Mouse (Mus musculus) right cerebral cortex, postnatal 14 days (tissue): ENCODE measurements around the gene Socs2.
"Not testable (repeated sequence)": the region's sequence is repeated elsewhere in the genome, so short reads cannot be mapped to it uniquely, and the experiment has no call there.

Experiments used
- DNase-seq: peaks from one replicate; pipeline ENCODE4 v3.0.0; 2022

The Socs2 gene

GRCm38 (mm10) chr10:95389805-95390204, 27.2 kb downstream of the Socs2 start:
- not testable (repeated sequence) for DNase-seq

- DNase-seq, result no peak
These were observed 28.0 kb downstream of the Socs2 start for GRCm38 (mm10) chr10:95388821-95389477.

- no peak for DNase-seq
These were observed 30.5 kb downstream of the Socs2 start for GRCm38 (mm10) chr10:95386527-95386926.

DNA sequence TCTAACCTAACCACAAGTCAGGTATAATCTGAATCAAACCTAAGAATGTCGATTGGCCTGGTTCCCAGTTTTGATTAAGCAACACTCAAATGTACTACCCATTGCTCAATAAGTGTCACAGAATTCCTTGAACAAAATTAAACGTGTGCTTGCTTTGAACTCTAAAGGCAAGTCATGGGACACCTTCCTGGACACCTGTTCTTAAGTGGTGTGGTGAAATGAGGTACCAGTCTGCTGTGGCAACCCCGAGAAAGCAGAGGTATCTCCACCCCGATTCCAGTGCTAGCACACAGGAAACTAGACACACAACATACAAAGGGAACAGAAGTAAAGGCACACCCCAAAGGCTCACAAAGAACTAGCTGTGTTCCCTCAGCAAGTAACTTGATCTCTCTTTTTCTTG, 31.2 kb downstream of the Socs2 start:
- no peak for DNase-seq

- DNase-seq, result no peak
These were observed 31.9 kb downstream of the Socs2 start for GRCm38 (mm10) chr10:95385081-95385480.

DNA sequence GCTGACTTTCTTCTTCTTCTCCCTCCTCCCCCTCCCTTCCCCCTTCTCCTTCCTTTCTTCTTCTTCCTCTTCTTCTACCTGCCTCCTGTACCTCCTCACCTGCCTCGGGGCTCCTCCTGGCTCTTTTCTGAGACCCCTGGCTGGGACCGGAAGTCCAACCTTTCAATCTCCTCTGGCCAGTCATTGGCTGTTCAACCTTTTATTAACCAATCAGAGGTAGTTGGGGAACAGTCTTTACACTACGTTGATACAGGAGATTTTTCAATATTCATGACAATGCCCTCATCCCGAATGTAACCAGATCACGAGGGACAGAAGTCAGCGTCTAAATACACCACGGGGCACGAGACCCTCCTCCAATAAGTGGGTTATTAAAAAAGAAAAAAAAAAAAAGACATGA, 32.5 kb downstream of the Socs2 start:
- no peak for DNase-seq

GRCm38 (mm10) chr10:95373340-95373739, 43.6 kb downstream of the Socs2 start:
- DNase-seq, result no peak

DNA sequence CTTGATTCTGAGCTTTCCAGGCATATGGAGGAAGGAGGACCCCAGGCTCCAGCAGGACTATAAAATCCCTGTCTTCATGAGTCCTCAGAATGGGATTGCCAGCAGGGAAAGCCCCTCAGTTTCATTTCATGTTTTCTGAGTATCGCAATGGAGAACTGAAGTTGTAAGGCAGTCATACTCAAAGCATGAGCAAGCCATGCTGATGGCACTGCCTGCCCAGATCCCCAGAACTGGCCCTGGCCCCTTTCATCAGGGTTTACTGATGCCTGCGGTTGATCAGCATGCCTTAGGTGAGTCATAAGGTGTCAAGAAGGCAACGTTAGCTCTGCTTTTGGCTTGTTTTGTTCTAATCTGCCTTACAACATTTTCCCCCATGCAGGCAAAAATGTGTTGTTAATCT, 45.0 kb downstream of the Socs2 start:
- DNase-seq, result no peak

- no peak for DNase-seq
These were observed 47.8 kb downstream of the Socs2 start for GRCm38 (mm10) chr10:95369190-95369589.

GRCm38 (mm10) chr10:95368151-95368550, 48.8 kb downstream of the Socs2 start:
- no peak for DNase-seq

DNA sequence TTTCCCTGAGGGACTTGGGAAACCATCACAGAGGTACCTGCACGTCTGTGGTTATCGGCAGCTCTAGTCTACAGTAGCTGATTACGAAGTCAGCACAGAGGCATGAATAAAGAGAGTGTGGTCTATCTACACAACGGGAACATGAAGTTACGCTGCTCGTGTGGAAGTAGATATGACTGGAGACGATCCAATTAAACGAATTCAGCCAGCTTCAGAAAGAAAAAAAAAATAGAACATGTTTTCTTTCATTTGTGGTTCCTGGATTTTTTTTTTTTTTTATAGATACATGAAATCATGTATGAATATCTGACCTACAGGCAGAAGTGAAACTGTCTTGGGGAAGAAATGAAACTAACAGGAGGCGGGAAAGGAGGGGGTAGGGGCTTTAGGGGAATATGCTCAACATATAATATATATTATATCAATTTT, 49.3 kb downstream of the Socs2 start:
- DNase-seq, result no peak

- DNase-seq, result no peak
These were observed 49.7 kb downstream of the Socs2 start for GRCm38 (mm10) chr10:95367241-95367640.

DNA sequence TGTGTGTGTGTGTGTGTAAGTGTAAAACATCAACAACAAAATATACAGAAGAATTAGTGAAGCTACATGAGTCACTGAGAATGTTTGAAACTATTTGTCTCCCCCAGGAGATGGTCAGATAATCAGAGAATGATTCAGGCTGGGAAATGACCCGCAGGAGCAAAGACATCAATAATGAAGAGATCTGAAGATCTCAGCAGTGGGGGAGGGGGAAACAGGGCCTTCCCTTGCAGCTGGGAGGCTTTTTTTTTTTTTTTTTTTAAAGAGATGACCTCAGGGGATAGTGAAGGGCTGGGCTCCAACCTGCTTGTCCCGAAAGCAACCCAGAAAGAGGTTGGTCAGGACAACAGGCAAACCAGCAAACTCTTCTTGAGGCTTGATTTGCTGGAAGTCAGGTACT, 54.7 kb downstream of the Socs2 start:
- DNase-seq, result no peak

- DNase-seq, result no peak
These were observed 55.6 kb downstream of the Socs2 start for GRCm38 (mm10) chr10:95361260-95361841.

DNA sequence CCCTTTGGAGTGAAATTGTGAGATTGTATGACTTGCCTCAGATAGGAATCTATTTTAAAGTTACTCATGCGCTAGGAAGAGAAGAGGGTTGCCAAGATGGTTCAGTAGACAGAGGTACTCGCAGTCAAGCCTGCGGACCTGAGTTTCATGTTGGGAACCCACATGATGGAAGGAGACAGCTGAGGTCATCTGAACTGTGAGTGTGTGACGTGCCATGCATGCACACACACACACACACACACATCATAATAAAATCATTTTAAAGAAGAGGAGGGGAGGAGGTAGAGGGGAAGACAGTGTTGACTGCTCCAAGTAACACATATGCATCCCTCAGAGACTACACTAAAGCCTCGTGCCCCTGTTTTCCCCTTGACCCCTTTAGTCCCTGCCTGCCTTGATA, 56.9 kb downstream of the Socs2 start:
- DNase-seq, result no peak

DNA sequence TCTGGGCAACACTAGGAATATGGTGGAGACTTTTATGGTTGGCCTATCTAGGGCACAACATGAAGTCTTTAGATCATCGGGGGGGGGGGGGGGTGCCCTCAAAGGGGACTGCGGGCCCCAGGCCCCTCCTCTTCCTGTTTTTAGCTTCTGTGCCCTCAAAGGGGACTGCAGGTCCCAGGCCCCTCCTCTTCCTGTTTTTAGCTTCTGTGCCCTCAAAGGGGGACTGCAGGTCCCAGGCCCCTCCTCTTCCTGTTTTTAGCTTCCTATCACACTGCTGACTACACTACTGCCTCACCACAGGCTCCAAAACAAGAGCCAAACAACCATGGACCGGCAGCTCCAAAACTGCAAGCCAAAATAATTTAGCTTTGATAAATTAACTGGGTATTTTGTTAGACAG, 59.3 kb downstream of the Socs2 start:
- DNase-seq, result no peak

DNA sequence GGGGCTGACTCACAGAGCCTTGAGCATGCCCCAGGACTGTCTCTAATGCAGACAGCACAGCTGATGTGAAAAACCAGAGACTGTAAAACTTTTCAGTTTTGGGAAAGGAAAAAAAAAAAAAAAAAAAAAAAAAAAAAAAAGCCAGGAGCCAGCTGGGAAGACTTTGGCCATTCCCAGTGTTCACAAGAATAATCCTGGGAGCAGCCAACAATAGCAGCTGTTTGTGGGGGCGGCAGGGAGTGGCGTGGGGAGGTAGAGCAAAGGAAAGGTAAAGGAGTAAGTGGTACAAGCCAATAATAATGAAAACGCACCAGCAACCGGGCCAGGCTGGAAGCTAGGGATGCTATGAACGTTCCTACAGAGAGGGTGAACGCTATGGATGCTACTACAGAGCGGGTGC, 60.3 kb downstream of the Socs2 start:
- no peak for DNase-seq

GRCm38 (mm10) chr10:95355678-95356268, 61.2 kb downstream of the Socs2 start:
- no peak for DNase-seq

- DNase-seq, result no peak
These were observed 62.3 kb downstream of the Socs2 start for GRCm38 (mm10) chr10:95354673-95355072.

DNA sequence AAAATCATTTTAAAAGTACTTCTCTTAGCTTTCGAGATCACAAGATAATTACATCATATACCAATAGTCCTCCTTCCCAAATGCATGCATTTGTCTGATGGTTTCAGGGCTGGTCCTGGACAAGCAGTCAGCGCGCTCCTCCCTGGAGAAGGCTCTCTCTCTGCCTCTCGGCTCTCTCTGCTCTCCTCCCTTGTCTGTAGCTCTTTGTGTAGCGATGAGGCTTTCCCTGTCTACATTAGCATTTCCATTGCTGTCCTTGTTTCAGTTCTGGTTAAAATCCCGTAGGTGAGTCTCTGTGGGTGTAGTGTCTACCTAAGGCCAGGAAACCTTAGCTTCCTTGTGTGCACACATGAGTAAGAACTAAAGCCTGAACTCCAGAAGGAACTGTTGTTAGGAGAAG, 62.9 kb downstream of the Socs2 start:
- no peak for DNase-seq

DNA sequence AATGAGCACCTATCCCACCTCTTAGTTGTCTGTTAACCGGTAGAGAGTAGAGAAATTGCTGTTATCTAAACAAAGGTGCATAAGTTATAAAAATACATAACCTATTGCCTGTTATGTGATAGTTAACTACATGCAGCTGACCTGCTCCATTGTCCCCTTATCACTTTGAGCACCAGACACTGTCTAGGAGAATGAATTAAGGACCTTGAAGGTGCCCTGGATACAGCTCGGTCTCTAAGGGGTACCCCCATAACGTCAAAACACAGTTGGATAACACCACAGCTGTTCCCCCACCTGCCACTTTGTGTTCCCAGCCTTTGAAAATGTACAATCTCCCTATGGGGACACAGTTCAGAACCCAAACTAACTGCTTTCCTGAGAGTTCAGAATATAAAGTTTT, 68.5 kb downstream of the Socs2 start:
- DNase-seq, result no peak

GRCm38 (mm10) chr10:95347776-95348175, 69.2 kb downstream of the Socs2 start:
- DNase-seq, result no peak

DNA sequence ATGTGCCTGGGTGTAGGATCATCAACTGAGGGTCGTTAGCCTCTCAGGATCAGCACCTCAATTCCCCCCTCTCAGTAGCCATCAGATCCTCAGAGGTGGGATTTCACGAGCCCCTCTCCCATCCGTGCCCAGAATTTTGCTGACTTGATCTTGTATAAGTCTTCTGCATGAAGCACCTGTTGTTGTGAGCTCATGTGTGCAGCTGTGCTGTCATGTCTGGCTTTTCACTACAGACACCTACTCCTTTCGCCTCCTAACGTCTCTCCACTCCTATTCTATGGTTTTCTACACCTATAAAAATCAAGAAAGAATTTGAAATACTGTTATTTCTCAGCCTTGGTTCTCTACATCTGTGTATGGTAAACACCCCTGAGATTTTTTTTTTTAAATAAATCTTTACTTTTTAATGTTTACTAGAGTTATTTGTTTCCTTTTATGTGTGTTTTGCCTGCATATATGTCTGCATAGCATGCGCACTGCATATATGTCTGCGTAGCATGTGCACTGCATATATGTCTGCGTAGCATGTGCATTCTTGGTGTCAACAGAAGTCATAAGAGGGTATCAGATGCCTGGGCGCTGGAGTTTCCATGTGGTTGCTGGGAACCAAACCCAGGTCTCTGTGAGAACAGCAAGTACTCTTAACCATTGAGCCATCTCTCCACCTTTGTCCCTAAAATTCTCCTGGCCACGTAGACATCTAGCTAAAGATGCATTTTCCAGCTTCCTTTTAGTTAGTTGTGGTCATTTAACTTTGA, 74.0 kb downstream of the Socs2 start:
- DNase-seq, result no peak

GRCm38 (mm10) chr10:95340676-95341075, 76.3 kb downstream of the Socs2 start:
- DNase-seq, result no peak
